Mouse (Mus musculus): ENCODE measurements at regions not wholly inside any gene's neighbourhood (a gene's known extent, or its start where the extent isn't known, plus 50 kb on each side); places are given as distances from the start of the nearest gene placed in this dataset.

DNA sequence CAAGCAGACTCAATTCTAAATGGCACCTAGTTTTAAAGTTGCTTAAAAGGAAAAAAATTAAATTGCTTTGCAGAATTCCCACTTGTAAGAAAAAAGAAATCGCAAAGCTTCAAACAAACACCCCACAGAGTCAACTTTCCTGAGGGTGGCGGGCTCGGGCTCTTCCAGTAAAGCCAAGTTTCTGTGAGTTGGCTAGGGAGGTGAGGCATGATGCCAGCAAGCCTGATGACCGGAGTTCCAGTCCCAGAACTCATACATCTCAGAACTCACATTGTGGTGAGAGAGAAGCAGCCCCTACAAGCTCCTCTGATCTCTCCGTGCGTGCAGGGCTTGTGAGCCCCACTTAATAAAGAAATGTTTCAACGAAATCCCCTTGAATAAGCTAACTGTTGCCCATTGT, 328.7 kb upstream of the Gm5148 start:
- TF ChIP-seq POLR2A (IDR thresholded peaks at IDR 0.05; ENCODE audit: borderline replicate concordance, extremely low read depth, low read depth, low read length) = no peak
- no peak for TF ChIP-seq CTCF (IDR thresholded peaks at IDR 0.05; ENCODE audit: insufficient read depth, low read length)

Measured in lung, adult 2 months (tissue).